Mouse (Mus musculus) liver, adult 10 weeks (tissue): Measurements from ENCODE around the gene Dnajc28. TPM values are rescaled to one million over a fixed set of nuclear protein-coding genes. Genes with fewer than 3 reads are reported as not detected.

ENCODE experiments used
- polyA plus RNA-seq: library from polyadenylated mRNA; stranded (reverse); fragments of 350-450 nt; fragmentation: Illumina TruSeq; extraction: RNeasy Lipid Tissue Mini Kit (QIAGEN cat#74804); gene quantifications from one replicate; pipeline ENCODE4 v1.2.3, GENCODE M21; 2014; ENCODE audit warnings: low read depth, low replicate concordance

The Dnajc28 gene
- polyA plus RNA-seq: 13.2 TPM

GRCm38 (mm10) chr16:91618511-91619501 is at the start of gene Dnajc28:
TSS of gene Dnajc28 (minus strand) at chr16:91619026.

DNA sequence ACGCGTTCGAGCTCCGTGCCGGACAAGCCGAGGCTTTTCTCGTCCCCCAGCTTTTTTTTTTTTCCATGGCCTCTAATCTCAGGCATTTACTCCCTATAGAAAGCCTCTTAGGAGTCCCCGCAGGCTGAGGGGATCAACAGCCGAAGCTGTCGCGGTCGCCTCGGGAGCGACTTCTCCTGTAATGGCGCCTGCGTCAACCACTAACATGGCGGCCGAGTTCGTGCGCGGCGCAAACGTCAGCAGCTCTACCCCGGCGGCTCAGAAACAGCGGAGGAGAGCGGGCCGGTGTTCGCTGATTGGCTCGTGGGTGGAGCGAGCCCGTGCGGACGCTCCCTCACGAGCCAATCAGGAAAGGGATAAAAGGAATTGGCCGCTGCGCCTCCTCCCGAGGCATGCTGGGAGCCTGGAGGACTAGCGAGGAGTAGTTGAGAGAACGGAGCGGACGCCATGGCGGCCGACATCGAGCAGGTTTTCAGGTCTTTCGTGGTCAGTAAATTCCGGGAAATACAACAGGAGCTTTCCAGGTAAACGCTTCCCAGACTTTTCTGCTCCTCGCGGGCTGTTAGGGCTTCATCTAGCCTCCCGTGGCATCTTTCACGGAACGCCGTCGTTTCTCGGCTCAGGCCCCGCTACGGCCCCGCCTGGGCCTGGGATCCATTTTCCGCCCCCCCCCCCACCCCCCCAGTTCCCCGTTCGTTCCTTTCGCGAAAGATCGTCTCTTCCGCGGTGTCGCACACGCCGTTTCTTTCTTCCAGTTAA is 28.8 kb upstream of the Dnajc28 start, which contains the start of gene Son:
Gene Son, plus strand, starts transcription at position 46 of the 759 bp plus-strand sequence.

GRCm38 (mm10) chr16:91646681-91647419 is 28.0 kb upstream of the Dnajc28 start, which contains the start of gene Gart:
TSS of gene Gart (minus strand) at chr16:91646952.

GRCm38 (mm10) chr16:91597672-91598010 is 21.2 kb downstream of the Dnajc28 start, which contains the start of gene Tmem50b:
TSS of gene Tmem50b (minus strand) at chr16:91597800.

Other genes with a start within 250 kb of the Dnajc28 start
- 135 TPM for gene Ifnar2, start 246.2 kb downstream of the Dnajc28 start, polyA plus RNA-seq
- 0.90 TPM for gene Gm21970, start 227.3 kb downstream of the Dnajc28 start, polyA plus RNA-seq
- 7.9 TPM for gene Il10rb, start 212.9 kb downstream of the Dnajc28 start, polyA plus RNA-seq
- gene Ifnar1, start 133.8 kb downstream of the Dnajc28 start, polyA plus RNA-seq: 39.1 TPM
- 7.8 TPM for gene Ifngr2, start 72.0 kb downstream of the Dnajc28 start, polyA plus RNA-seq
- gene Tmem50b, start 21.2 kb downstream of the Dnajc28 start, polyA plus RNA-seq: 5.9 TPM
- gene Gart, start 27.9 kb upstream of the Dnajc28 start, polyA plus RNA-seq: 7.3 TPM
- 189 TPM for gene Son, start 28.5 kb upstream of the Dnajc28 start, polyA plus RNA-seq
- 3.4 TPM for gene Donson, start 69.7 kb upstream of the Dnajc28 start, polyA plus RNA-seq
- 31.1 TPM for gene Cryzl1, start 109.9 kb upstream of the Dnajc28 start, polyA plus RNA-seq
- 9.7 TPM for gene Itsn1, start 110.3 kb upstream of the Dnajc28 start, polyA plus RNA-seq